Comparison of ENCODE assay signal across 8 mouse cellular contexts in the genomic region with DNA sequence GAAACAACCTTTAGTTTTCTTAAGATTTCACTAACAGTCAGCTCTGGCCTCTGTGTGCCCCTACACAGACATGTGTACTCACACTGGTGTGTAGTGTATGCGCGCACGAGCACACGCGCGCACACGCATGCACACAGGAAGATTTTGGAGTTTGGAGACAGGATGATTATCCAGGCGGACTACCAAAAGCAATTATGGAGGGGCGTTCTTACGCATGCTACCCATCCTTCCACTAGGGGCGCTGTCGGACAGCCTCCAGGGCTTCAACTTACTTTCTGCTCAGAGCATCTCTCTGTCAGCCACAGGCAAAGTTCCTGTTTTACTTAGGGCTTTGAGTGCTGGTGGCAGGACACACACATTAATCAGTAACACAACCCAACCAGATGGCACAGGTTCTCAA. TPM values are rescaled to one million over a fixed set of nuclear protein-coding genes. Genes with fewer than 3 reads are reported as not detected.
DNase-seq lines count a peak whose midpoint lies in the region; ATAC-seq lines count a peak whose summit lies in the region.

No protein-coding gene starts in this region.

- ATAC-seq in megakaryocyte, adult 5-6 weeks (ENCODE audit: poor library complexity, severe bottlenecking), result peak; percentile 78

- DNase-seq in layer of hippocampus, adult 11-12 months (ENCODE audit: low spot score), result peak; percentile 52
- no peak for DNase-seq in layer of hippocampus, adult 9-10 months (ENCODE audit: low spot score)
- DNase-seq in adrenal gland, postnatal 25 days, result peak; percentile 58
- peak; percentile 61 for DNase-seq in embryo, embryonic 9.5 days (ENCODE audit: extremely low spot score)
- DNase-seq in heart, postnatal 10 days, result peak; percentile 62 to 80
- DNase-seq in layer of hippocampus, adult 9-11 months, result peak; percentile 12
- peak; percentile 20 to 52 for DNase-seq in spleen, postnatal 14 days (ENCODE audit: low spot score in 2 of 2)

- intact Hi-C loops in heart, postnatal 10 days (cut with DNase I), result no loop called here

RNA-seq across cellular contexts. Expression of a gene that starts 57.6 kb away (rescaled TPM):
- 63.4 and 86.2 TPM in 2 replicates for total RNA-seq in adrenal gland, postnatal 25 days (2021)
- 10 to 100 TPM; 55.2 to 58.0 TPM for total RNA-seq in heart, postnatal 10 days (2021)
- total RNA-seq in megakaryocyte, adult 5-6 weeks (2015), result 15.5 and 20.1 TPM in 2 replicates
- 18.5 and 18.8 TPM in 2 replicates for total RNA-seq in megakaryocyte, adult 5-6 weeks (2017)
